Mouse (Mus musculus): ENCODE results near the gene Rnf10.
A peak's percentile ranks its signal among the peaks of the same experiment; 100 is the strongest.

Rnf10 gene

GRCm38 (mm10) chr5:115275998-115276397, 3.3 kb upstream of the Rnf10 start:
- no peak for DNase-seq (ENCODE audit: low spot score in 2 of 2)

GRCm38 (mm10) chr5:115274771-115275170, 2.1 kb upstream of the Rnf10 start:
- no peak for DNase-seq (ENCODE audit: low spot score in 2 of 2)

GRCm38 (mm10) chr5:115274353-115274752, 1.7 kb upstream of the Rnf10 start:
- DNase-seq (ENCODE audit: low spot score in 2 of 2), result no peak

GRCm38 (mm10) chr5:115273549-115274135, 944 bp upstream of the Rnf10 start:
- no peak for DNase-seq (ENCODE audit: low spot score in 2 of 2)

GRCm38 (mm10) chr5:115271931-115272811, 527 bp downstream of the Rnf10 start:
- peak in 1 of 2 experiments; percentile 46 for DNase-seq (ENCODE audit: low spot score in 2 of 2)

GRCm38 (mm10) chr5:115269969-115270368, 2.7 kb downstream of the Rnf10 start:
- DNase-seq (ENCODE audit: low spot score in 2 of 2), result no peak

GRCm38 (mm10) chr5:115268266-115268665, 4.4 kb downstream of the Rnf10 start:
- no peak for DNase-seq (ENCODE audit: low spot score in 2 of 2)

- no peak for DNase-seq (ENCODE audit: low spot score in 2 of 2)
Measured at GRCm38 (mm10) chr5:115267469-115268045, 5.1 kb downstream of the Rnf10 start.

GRCm38 (mm10) chr5:115266787-115267468, 5.8 kb downstream of the Rnf10 start:
- DNase-seq (ENCODE audit: low spot score in 2 of 2), result no peak

GRCm38 (mm10) chr5:115266340-115266739, 6.4 kb downstream of the Rnf10 start:
- no peak for DNase-seq (ENCODE audit: low spot score in 2 of 2)

- DNase-seq (ENCODE audit: low spot score in 2 of 2), result no peak
Measured at GRCm38 (mm10) chr5:115262502-115263291, 10.0 kb downstream of the Rnf10 start.

GRCm38 (mm10) chr5:115261880-115262279, 10.8 kb downstream of the Rnf10 start:
- DNase-seq (ENCODE audit: low spot score in 2 of 2), result no peak

- DNase-seq (ENCODE audit: low spot score in 2 of 2), result no peak
Measured at GRCm38 (mm10) chr5:115261141-115261540, 11.6 kb downstream of the Rnf10 start.

- DNase-seq (ENCODE audit: low spot score in 2 of 2), result no peak
Measured at GRCm38 (mm10) chr5:115260356-115260755, 12.3 kb downstream of the Rnf10 start.

GRCm38 (mm10) chr5:115256909-115257546, 15.7 kb downstream of the Rnf10 start:
- no peak for DNase-seq (ENCODE audit: low spot score in 2 of 2)

- DNase-seq (ENCODE audit: low spot score in 2 of 2), result no peak
Measured at GRCm38 (mm10) chr5:115255472-115255871, 17.2 kb downstream of the Rnf10 start.

- DNase-seq (ENCODE audit: low spot score in 2 of 2), result no peak
Measured at GRCm38 (mm10) chr5:115240191-115240590, 32.5 kb downstream of the Rnf10 start.

- DNase-seq (ENCODE audit: low spot score in 2 of 2), result no peak
Measured at GRCm38 (mm10) chr5:115238729-115239195, 33.9 kb downstream of the Rnf10 start.

- peak; percentile 89 to 90 for DNase-seq (ENCODE audit: low spot score in 2 of 2)
Measured at GRCm38 (mm10) chr5:115237803-115238728, 34.6 kb downstream of the Rnf10 start.
